Mouse (Mus musculus) forebrain, postnatal 0 days (tissue): ENCODE results near the gene Pcgf5. TPM values are rescaled to one million over a fixed set of nuclear protein-coding genes. Genes with fewer than 3 reads are reported as not detected.
A peak's percentile ranks its signal among the peaks of the same experiment; 100 is the strongest.
"Not testable (repeated sequence)": the region's sequence is repeated elsewhere in the genome, so short reads cannot be mapped to it uniquely, and the experiment has no call there.

Experiments
- ATAC-seq: fragments of 200-750 bp; cut with Nextera tagmentation; 2 replicates; pipeline ENCODE4 v1.8.0; 2017; ENCODE audit warnings: mild to moderate bottlenecking, moderate library complexity
- DNase-seq: peaks from one replicate; pipeline ENCODE4 v3.0.0-alpha.2; 2015
- H3K27ac ChIP-seq: fragments of 300-500 bp; sonication (generic); 2 replicates; pipeline ENCODE4 v1.5.1; 2014; ENCODE audit warnings: low read depth, mild to moderate bottlenecking, antibody characterized with exemption, low read length, moderate library complexity, mixed read lengths
- H3K27me3 ChIP-seq: fragments of 300-500 bp; sonication (generic); 2 replicates; pipeline ENCODE4 v1.6.1; 2014; ENCODE audit warnings: mild to moderate bottlenecking, low read length, mixed read lengths; ENCODE audit not compliant: insufficient read depth
- H3K36me3 ChIP-seq: fragments of 300-500 bp; sonication (generic); 2 replicates; pipeline ENCODE4 v1.6.1; 2014; ENCODE audit warnings: mild to moderate bottlenecking, moderate library complexity; ENCODE audit not compliant: insufficient read depth
- H3K4me1 ChIP-seq: fragments of 300-500 bp; sonication (generic); 2 replicates; pipeline ENCODE4 v1.6.1; 2014; ENCODE audit warnings: antibody characterized with exemption; ENCODE audit not compliant: insufficient read depth
- H3K4me2 ChIP-seq: fragments of 300-500 bp; sonication (generic); 2 replicates; pipeline ENCODE4 v1.6.1; 2014; ENCODE audit warnings: low read depth, mild to moderate bottlenecking, moderate library complexity
- H3K4me3 ChIP-seq: fragments of 300-500 bp; sonication (generic); 2 replicates; pipeline ENCODE4 v1.5.1; 2014; ENCODE audit warnings: low read depth, low read length, mixed read lengths
- H3K9ac ChIP-seq: fragments of 300-500 bp; sonication (generic); 2 replicates; pipeline ENCODE4 v1.6.1; 2014; ENCODE audit warnings: mild to moderate bottlenecking
- H3K9me3 ChIP-seq: fragments of 300-500 bp; sonication (generic); 2 replicates; pipeline ENCODE4 v1.6.1; 2016; ENCODE audit warnings: low read length
- CTCF ChIP-seq: sonication (generic); IDR thresholded peaks from 2 replicates; pipeline ENCODE4 v1.5.1; 2016; ENCODE audit warnings: antibody characterized with exemption, control low read depth, low read depth
- WGBS: fragments of 180-500 bp; shearing (Covaris S2); extraction: QIAGEN DNeasy Blood & Tissue Kit; methylation state at CpG from one replicate; pipeline ENCODE4 v1.1.7; 2014; 5-methylcytosine and 5-hydroxymethylcytosine counted together
- polyA plus RNA-seq: library from polyadenylated mRNA; unstranded; fragments of >200 nt; fragmentation: Nextera tagmentation; extraction: Ambion mirVana; gene quantifications from 2 replicates; pipeline ENCODE4 v1.2.1, GENCODE M21; 2015
- total RNA-seq: library from RNA; depleted of rRNA; stranded (reverse); fragments of >200 nt; gene quantifications from 2 replicates; pipeline ENCODE4 v1.2.3, GENCODE M21; 2014

The Pcgf5 gene
- total and polyA plus RNA-seq, 2 experiments from 2014 or later: 5.1 to 7.4 TPM

- Histone ChIP-seq H3K9ac (no peak overlapping the region), H3K9me3 (no peaks in the 10 kb centered on the region), H3K36me3 (no peaks in the 10 kb centered on the region), H3K4me1 (no peaks in the 10 kb centered on the region), H3K4me3 (no peak overlapping the region), H3K27me3 (no peaks in the 10 kb centered on the region), H3K27ac (no peak overlapping the region), H3K4me2 (no peak overlapping the region)
- 94% methylated on average over 3 of the region's 3 CpGs for whole genome bisulfite sequencing
- TF ChIP-seq CTCF: no peak
- ATAC-seq: no peak
- DNase-seq: no peak
These were observed 103.0 kb downstream of the Pcgf5 start for GRCm38 (mm10) chr19:36450997-36451608.

GRCm38 (mm10) chr19:36451731-36452130, 103.6 kb downstream of the Pcgf5 start:
- H3K9ac ChIP-seq: no peak overlapping the region
- no peaks in the 10 kb centered on the region for H3K36me3 ChIP-seq
- no peak overlapping the region for H3K4me3 ChIP-seq
- TF ChIP-seq CTCF: no peak
- DNase-seq: no peak
- no peak for ATAC-seq
- H3K9me3 ChIP-seq: no peaks in the 10 kb centered on the region
- H3K4me2 ChIP-seq: no peak overlapping the region
- H3K27ac ChIP-seq: no peak overlapping the region
- WGBS: 62% methylated on average over 5 of the region's 5 CpGs
- H3K4me1 ChIP-seq: no peaks in the 10 kb centered on the region
- H3K27me3 ChIP-seq: no peaks in the 10 kb centered on the region

- not testable (repeated sequence) for H3K9ac ChIP-seq, H3K9me3 ChIP-seq, ATAC-seq, H3K4me1 ChIP-seq, H3K27ac ChIP-seq, H3K4me2 ChIP-seq, H3K36me3 ChIP-seq, H3K27me3 ChIP-seq, H3K4me3 ChIP-seq, DNase-seq
- WGBS: 85% methylated on average over 3 of the region's 3 CpGs
These were observed 104.1 kb downstream of the Pcgf5 start for GRCm38 (mm10) chr19:36452210-36452609.

- no peak overlapping the region for H3K4me2 ChIP-seq
- H3K27ac ChIP-seq: no peak overlapping the region
- no peak for DNase-seq
- H3K4me1 ChIP-seq: no peaks in the 10 kb centered on the region
- H3K9me3 ChIP-seq: no peaks in the 10 kb centered on the region
- H3K27me3 ChIP-seq: no peaks in the 10 kb centered on the region
- H3K4me3 ChIP-seq: no peak overlapping the region
- no peaks in the 10 kb centered on the region for H3K36me3 ChIP-seq
- 95% methylated on average over 4 of the region's 4 CpGs for WGBS
- no peak for ATAC-seq
- no peak for TF ChIP-seq CTCF
- no peak overlapping the region for H3K9ac ChIP-seq
These were observed 105.3 kb downstream of the Pcgf5 start for GRCm38 (mm10) chr19:36453451-36453850.

- no peak overlapping the region for H3K4me3 ChIP-seq
- WGBS: 17% methylated on average over 6 of the region's 6 CpGs
- no peaks in the 10 kb centered on the region for H3K27me3 ChIP-seq
- ATAC-seq (no peak; the same call in 1 of the 2 replicates), DNase-seq (peak; percentile 54)
- H3K4me1 ChIP-seq: no peaks in the 10 kb centered on the region
- peak; percentile 59 for TF ChIP-seq CTCF
- H3K27ac ChIP-seq: no peak overlapping the region
- H3K9me3 ChIP-seq: no peaks in the 10 kb centered on the region
- H3K4me2 ChIP-seq: no peak overlapping the region
- no peaks in the 10 kb centered on the region for H3K36me3 ChIP-seq
- H3K9ac ChIP-seq: no peak overlapping the region
These were observed 122.0 kb downstream of the Pcgf5 start for GRCm38 (mm10) chr19:36470106-36470505.

GRCm38 (mm10) chr19:36471325-36471724, 123.2 kb downstream of the Pcgf5 start:
- no peak for TF ChIP-seq CTCF
- H3K27ac ChIP-seq: no peak overlapping the region
- ATAC-seq: no peak
- DNase-seq: no peak
- H3K9ac ChIP-seq: no peak overlapping the region
- no peak overlapping the region for H3K4me2 ChIP-seq
- 66% methylated on average over 3 of the region's 3 CpGs for WGBS
- no peaks in the 10 kb centered on the region for H3K4me1 ChIP-seq
- H3K4me3 ChIP-seq: no peak overlapping the region
- H3K27me3 ChIP-seq: no peaks in the 10 kb centered on the region
- no peaks in the 10 kb centered on the region for H3K36me3 ChIP-seq
- H3K9me3 ChIP-seq: no peaks in the 10 kb centered on the region

- no peak for TF ChIP-seq CTCF
- Histone ChIP-seq H3K4me2 (no peak overlapping the region; the same call in 1 of the 2 replicates), H3K9me3 (no peaks in the 10 kb centered on the region), H3K27ac (peak overlapping the region; percentile 29; the same call in 1 of the 2 replicates), H3K9ac (no peak overlapping the region), H3K36me3 (no peaks in the 10 kb centered on the region), H3K4me3 (no peak overlapping the region), H3K27me3 (no peaks in the 10 kb centered on the region), H3K4me1 (0 out of 2 replicates have a peak, but pooled peaks cover 8% of the 10 kb centered on the region)
- no peak for DNase-seq
- ATAC-seq: no peak
- WGBS: 93% methylated on average over 4 of the region's 4 CpGs
These were observed 128.5 kb downstream of the Pcgf5 start for GRCm38 (mm10) chr19:36476596-36476995.
